Mouse (Mus musculus): ENCODE results near the gene Cd81.

Gene Cd81

GRCm38 (mm10) chr7:143021356-143022164 lies 31.0 kb upstream of the Cd81 start:
- DNase-seq = no peak

- DNase-seq = no peak
These were observed 29.0 kb upstream of the Cd81 start for GRCm38 (mm10) chr7:143023499-143023898.

- DNase-seq = no peak
These were observed 28.2 kb upstream of the Cd81 start for GRCm38 (mm10) chr7:143024293-143024692.

GRCm38 (mm10) chr7:143025496-143025895 lies 27.0 kb upstream of the Cd81 start:
- DNase-seq = no peak

- no peak for DNase-seq
These were observed 25.3 kb upstream of the Cd81 start for GRCm38 (mm10) chr7:143027196-143027595.

- DNase-seq = no peak
These were observed 20.7 kb upstream of the Cd81 start for GRCm38 (mm10) chr7:143031816-143032215.

GRCm38 (mm10) chr7:143033581-143033980 lies 19.0 kb upstream of the Cd81 start:
- DNase-seq = no peak

- no peak for DNase-seq
These were observed 18.4 kb upstream of the Cd81 start for GRCm38 (mm10) chr7:143034112-143034511.

- no peak for DNase-seq
These were observed 17.8 kb upstream of the Cd81 start for GRCm38 (mm10) chr7:143034519-143035450.

GRCm38 (mm10) chr7:143036787-143037186 lies 15.8 kb upstream of the Cd81 start:
- DNase-seq = no peak

- no peak for DNase-seq
These were observed 15.2 kb upstream of the Cd81 start for GRCm38 (mm10) chr7:143037306-143037705.

GRCm38 (mm10) chr7:143038174-143038931 lies 14.2 kb upstream of the Cd81 start:
- DNase-seq = no peak

GRCm38 (mm10) chr7:143040561-143040960 lies 12.0 kb upstream of the Cd81 start:
- DNase-seq = no peak

- no peak for DNase-seq
These were observed 11.3 kb upstream of the Cd81 start for GRCm38 (mm10) chr7:143041138-143041822.

- DNase-seq = no peak
These were observed 10.4 kb upstream of the Cd81 start for GRCm38 (mm10) chr7:143042089-143042488.

GRCm38 (mm10) chr7:143042897-143043300 lies 9.6 kb upstream of the Cd81 start:
- DNase-seq = no peak

- DNase-seq = no peak
These were observed 8.3 kb upstream of the Cd81 start for GRCm38 (mm10) chr7:143044049-143044825.

GRCm38 (mm10) chr7:143044826-143045206 lies 7.7 kb upstream of the Cd81 start:
- no peak for DNase-seq

- DNase-seq = no peak
These were observed 6.2 kb upstream of the Cd81 start for GRCm38 (mm10) chr7:143046358-143046757.

GRCm38 (mm10) chr7:143049331-143049730 lies 3.2 kb upstream of the Cd81 start:
- DNase-seq = no peak

All from embryo, embryonic 11 days (tissue).